Mouse (Mus musculus): Measurements from ENCODE around the gene Lnpep.
"Not testable (repeated sequence)": the region's sequence is repeated elsewhere in the genome, so short reads cannot be mapped to it uniquely, and the experiment has no call there.

Gene Lnpep

DNA sequence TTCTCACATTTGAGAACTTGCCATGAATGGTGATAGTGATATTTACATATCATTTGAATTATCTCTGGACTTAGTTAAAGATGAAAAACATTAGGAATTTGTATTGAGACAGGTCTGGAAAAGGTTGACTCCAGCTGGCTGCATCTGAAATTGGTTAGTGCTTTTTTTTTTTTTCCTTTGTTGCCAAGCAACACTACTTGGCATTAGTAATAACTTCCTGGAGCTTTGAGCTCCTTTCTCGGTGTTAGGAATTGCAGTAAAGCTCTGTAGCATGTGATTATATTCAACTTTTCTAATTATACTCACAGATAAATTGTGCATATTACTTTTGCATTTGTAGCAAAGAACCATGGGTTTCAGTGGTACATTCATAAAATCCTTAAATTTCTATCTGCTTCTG, 126.0 kb downstream of the Lnpep start:
- in situ Hi-C loops (cut with MboI, MseI), result no loop called here

DNA sequence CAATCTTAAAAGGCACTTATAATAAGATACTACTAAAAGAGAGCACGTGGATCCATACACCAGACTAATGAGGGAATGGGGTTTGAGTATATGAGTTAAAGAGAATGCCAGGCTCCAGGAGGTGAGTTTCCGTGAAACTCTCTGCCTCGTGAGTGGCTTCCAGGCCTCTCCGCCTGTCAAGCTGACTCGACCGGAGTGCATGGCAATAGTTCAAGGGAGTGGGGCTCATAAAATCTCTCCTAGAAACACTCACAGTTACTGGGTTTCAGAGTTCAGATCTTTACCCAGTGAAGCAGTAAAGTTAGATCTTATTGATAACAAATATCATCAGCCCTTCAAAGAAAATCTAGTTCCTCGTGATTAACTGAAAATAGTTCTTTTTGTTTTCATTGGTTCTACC, 128.1 kb downstream of the Lnpep start:
- in situ Hi-C loops (cut with MboI, MseI), result no loop called here

DNA sequence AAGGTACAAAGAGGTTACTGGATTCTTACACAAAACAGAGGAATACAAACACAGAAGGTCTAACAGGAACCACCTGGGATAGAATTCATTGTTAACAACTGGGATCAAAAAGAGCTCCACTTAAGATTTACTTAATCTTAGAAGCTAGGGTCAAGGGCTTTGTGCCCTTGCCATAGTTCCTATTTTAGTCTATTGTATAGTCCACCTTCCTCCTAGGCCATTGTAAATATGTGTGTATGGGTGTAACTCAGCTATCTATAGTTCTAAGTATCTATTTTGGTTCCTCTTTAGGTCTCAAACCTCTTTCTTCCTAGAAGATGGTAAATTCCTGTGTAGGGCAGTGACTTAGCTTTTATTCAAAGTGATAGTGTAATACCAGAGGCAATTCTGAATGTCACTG, 128.6 kb downstream of the Lnpep start:
- in situ Hi-C loops (cut with MboI, MseI), result not testable (repeated sequence)

DNA sequence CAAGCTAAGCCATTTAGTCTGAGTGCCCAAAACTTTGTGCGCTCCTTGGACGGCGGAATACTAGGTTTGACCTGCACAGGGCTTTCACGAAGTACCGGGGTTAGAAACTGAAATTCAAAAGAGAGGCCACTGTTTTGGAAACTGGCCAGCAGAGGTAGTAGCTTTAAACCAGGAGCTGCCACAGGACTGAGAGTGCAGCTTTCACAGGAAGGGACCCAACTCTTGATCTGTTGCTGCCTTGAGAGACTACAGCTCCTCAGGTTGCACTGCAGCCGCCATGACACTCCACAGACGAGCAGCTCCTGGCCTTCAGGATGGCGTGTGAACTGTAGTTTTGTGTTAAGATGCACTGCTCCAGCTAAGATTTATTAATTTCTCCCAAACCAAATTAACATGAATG, 132.7 kb downstream of the Lnpep start:
- in situ Hi-C loops (cut with MboI, MseI), result no loop called here

DNA sequence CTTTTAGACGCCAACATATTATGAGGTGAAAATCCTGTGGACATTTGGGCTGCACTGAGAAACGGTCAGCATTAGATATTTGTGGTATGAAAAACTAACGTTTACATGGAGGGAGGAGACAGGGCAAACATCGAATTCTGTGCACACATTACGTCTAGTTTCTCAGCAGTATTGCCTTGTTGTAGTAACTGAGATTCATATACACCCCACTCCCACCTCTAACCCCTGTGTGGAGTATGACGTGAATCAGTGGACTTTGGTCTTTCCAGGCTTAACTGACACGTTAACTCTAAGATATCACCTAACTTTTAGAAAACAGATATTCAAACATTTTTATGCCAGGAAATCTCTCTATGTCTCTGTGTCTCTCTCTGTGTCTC, 133.2 kb downstream of the Lnpep start:
- in situ Hi-C loops (cut with MboI, MseI), result no loop called here

DNA sequence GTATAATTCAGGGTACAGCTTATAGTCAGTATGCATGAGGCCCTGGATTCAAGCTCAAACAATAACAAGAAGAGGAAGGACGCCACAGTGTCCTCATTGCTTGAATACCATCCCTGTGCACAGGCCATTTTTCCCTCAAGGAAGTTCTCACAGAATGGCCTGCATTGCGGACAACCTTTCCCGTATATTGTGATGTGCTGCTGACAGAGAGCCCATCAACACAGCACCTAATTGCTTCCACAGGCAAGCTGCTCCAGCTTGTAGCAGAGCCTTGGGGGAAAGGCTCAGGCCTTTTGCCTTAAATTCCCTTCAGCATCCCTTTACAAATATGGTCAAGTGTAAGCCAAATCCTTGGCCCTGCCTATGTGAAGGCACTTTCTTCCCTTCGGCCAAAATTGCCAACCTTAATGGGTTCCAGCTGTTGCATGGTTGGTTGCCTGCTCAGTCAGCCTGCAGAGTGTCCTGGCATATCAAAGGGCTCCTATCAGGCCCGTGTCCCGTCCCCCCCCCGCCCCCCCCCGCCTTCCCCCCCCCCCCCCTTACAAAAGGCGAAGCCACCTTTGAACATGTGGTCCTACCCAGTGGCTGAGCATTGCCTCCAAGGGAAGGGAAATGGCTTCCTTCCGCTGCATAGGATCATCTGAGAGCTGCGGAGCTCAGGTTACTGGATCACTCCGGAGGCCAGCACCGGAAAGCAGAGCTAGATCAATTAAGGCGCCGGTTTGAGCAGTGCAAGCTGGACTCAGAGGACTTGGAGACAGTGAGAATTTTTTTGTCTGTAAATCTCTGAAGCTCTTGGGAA, 133.8 kb downstream of the Lnpep start:
- in situ Hi-C loops (cut with MboI, MseI), result no loop called here

DNA sequence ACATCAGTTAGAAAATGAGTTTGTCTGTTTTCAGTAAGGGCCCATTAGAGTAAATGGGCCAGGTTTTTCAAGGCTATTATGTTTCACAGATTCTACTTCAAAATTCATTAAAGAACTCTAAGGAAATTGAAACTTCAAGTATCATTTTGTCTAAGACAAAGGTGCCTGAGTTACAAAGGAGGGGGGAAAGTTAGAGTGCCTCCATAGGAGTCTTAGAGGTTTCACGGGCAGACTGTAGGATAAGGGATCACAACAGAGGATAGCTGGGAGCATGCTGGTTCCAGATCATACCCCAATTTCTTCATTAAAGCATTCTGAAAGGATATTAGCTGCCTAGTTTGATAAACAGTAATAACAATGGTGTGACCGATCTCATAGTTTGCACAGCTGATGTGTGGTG, 139.1 kb downstream of the Lnpep start:
- in situ Hi-C loops (cut with MboI, MseI), result no loop called here
